In the genomic region with DNA sequence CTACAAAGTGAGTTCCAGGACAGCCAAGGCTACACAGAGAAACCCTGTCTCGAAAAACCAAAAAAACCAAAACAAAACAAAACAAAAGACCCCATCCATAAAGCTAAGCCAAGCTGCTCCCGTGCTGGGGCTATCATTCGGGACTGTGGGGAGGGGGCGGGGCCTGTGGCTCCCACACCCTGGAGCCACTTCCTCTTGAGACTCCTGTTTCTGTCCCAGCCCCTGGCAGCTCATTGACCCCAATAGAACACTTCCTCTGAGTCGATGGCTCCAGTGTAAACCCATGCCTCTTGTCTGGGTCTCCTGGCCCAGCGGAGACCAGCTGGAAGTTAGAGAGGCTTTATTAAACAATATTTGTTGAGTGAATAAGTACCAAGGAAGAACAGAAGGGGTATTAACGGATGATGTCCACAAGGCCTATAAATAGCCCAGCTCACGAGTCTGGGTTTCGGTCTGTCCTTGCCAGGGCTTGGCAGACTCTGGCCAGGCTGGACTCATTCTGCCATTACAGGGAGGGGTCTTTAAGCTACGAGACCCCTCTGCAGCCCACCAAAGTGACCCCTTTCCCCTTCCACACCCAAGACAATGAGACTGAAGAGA, we compare ENCODE assay signal across 12 mouse cellular contexts. TPM values are rescaled to one million over a fixed set of nuclear protein-coding genes. Genes with fewer than 3 reads are reported as not detected.
DNase-seq lines count a peak whose midpoint lies in the region; ATAC-seq lines count a peak whose summit lies in the region.
"Had no signal": no experiment of that assay in that cellular context is flagged by ENCODE, and none has a peak within 500 bp of the region (broad histone marks: within the 10 kb centered on the region; RNA-seq: fewer than 3 reads in every experiment).

No protein-coding gene starts in this region.

- ATAC-seq in kidney, embryonic 16.5 days (ENCODE audit: low FRiP score, low TSS enrichment): peak; percentile 64; the same call in 1 of the 2 replicates
- peak; percentile 34; the same call in 1 of the 2 replicates for ATAC-seq in heart, embryonic 12.5 days (ENCODE audit: insufficient number of reproducible peaks, low FRiP score)
- ATAC-seq: forebrain, embryonic 13.5 days had no signal

- DNase-seq in kidney, adult 9 months: no peak
- DNase-seq in NIH3T3 (ENCODE audit: low read depth): peak; percentile 60
- DNase-seq in lung, postnatal 4 days: peak; percentile 42 to 55
- DNase-seq in frontal cortex, postnatal 10 days (ENCODE audit: low spot score in 2 of 2): no peak
- no peak for DNase-seq in layer of hippocampus, postnatal 25 days (ENCODE audit: extremely low spot score in 1 of 2, low spot score in 1 of 2)
- no peak for DNase-seq in left cerebral cortex, postnatal 4 days
- DNase-seq: adrenal gland, postnatal 25 days had no signal

- no peaks in the 10 kb centered on the region for H3K36me3 ChIP-seq in kidney, embryonic 16.5 days (ENCODE audit: insufficient read depth, low read length)
- H3K36me3 ChIP-seq in heart, embryonic 12.5 days: peaks cover 5% of the 10 kb centered on the region; the same call in 1 of the 2 replicates

- no peak overlapping the region for H3K27ac ChIP-seq in kidney, embryonic 16.5 days (ENCODE audit: low read length)
- H3K27ac ChIP-seq in heart, embryonic 12.5 days (ENCODE audit: poor library complexity, severe bottlenecking): no peak overlapping the region
- H3K27ac ChIP-seq: forebrain, embryonic 13.5 days had no signal

- no peaks in the 10 kb centered on the region for H3K27me3 ChIP-seq in kidney, embryonic 16.5 days (ENCODE audit: insufficient read depth, low read length)
- peaks cover 18% of the 10 kb centered on the region for H3K27me3 ChIP-seq in heart, embryonic 12.5 days (replicated peaks)

- WGBS in kidney, embryonic 16.5 days: 51% methylated on average over 10 of the region's 10 CpGs
- WGBS in heart, embryonic 12.5 days: 40% methylated on average over 10 of the region's 10 CpGs

- intact Hi-C loops in left cerebral cortex, postnatal 4 days (cut with DNase I): no loop called here

- H3K9ac ChIP-seq in kidney, embryonic 16.5 days (replicated peaks; ENCODE audit: low read length): no peak overlapping the region
- H3K9ac ChIP-seq in heart, embryonic 12.5 days: no peak overlapping the region
- H3K9ac ChIP-seq: forebrain, embryonic 13.5 days had no signal

- H3K4me3 ChIP-seq in kidney, embryonic 16.5 days (ENCODE audit: low read length): no peak overlapping the region
- H3K4me3 ChIP-seq in heart, embryonic 12.5 days: no peak overlapping the region
- H3K4me3 ChIP-seq: forebrain, embryonic 13.5 days; hindbrain, embryonic 10.5 days had no signal

- no peak overlapping the region for H3K4me2 ChIP-seq in kidney, embryonic 16.5 days (replicated peaks; ENCODE audit: low read depth, low read length)
- no peak overlapping the region for H3K4me2 ChIP-seq in heart, embryonic 12.5 days
- H3K4me2 ChIP-seq: forebrain, embryonic 13.5 days; midbrain, embryonic 11.5 days had no signal

- H3K4me1 ChIP-seq in kidney, embryonic 16.5 days (ENCODE audit: insufficient read depth, low read length): peaks cover 15% of the 10 kb centered on the region
- H3K4me1 ChIP-seq in heart, embryonic 12.5 days (replicated peaks): peaks cover 14% of the 10 kb centered on the region

- no peaks in the 10 kb centered on the region for H3K9me3 ChIP-seq in kidney, embryonic 16.5 days (ENCODE audit: low read length)
- no peaks in the 10 kb centered on the region for H3K9me3 ChIP-seq in heart, embryonic 12.5 days (replicated peaks)
- H3K9me3 ChIP-seq: forebrain, embryonic 13.5 days; hindbrain, embryonic 10.5 days had no signal

RNA-seq across cellular contexts. Expression of gene Nxph3, which starts 10.7 kb away (rescaled TPM):
- polyA plus RNA-seq in kidney, embryonic 16.5 days (2015; fragmentation: Nextera tagmentation; extraction: Ambion mirVana): 0.36 and 0.62 TPM in 2 replicates
- 0.40 and 0.43 TPM in 2 replicates for polyA plus RNA-seq in heart, embryonic 12.5 days (2016; fragmentation: Nextera tagmentation; extraction: Ambion mirVana)
- 10 to 100 TPM; 18.7 to 19.2 TPM for total RNA-seq in layer of hippocampus, postnatal 25 days (2021)
- 10 to 100 TPM; 40.2 to 44.0 TPM for total RNA-seq in left cerebral cortex, postnatal 4 days (2021)

Comparison
In these comparisons a context has a peak if more than half of its experiments do, and no peak if none do; other contexts are left out.
1. DNase-seq: peak in NIH3T3 (single experiment) and lung, postnatal 4 days (2 of 2); none in kidney, adult 9 months (single experiment), frontal cortex, postnatal 10 days (0 of 2), layer of hippocampus, postnatal 25 days (0 of 2) and left cerebral cortex, postnatal 4 days (single experiment).